ENCODE assay signal across 16 mouse cellular contexts in genomic region chr1:188805852-188806251, GRCm38 (mm10).
DNase-seq lines count a peak whose midpoint lies in the region; ATAC-seq and TF ChIP-seq lines count a peak whose summit lies in the region.
"Had no signal": no experiment of that assay in that cellular context is flagged by ENCODE, and none has a peak within 500 bp of the region (broad histone marks: within the 10 kb centered on the region; RNA-seq: fewer than 3 reads in every experiment).

No protein-coding gene starts in this region.

- H3K4me2 ChIP-seq in forebrain, embryonic 11.5 days (ENCODE audit: low read depth, low read length, severe bottlenecking) = no peak overlapping the region
- H3K4me2 ChIP-seq in lung, embryonic 14.5 days = no peak overlapping the region
- no peak overlapping the region for H3K4me2 ChIP-seq in hindbrain, embryonic 13.5 days
- H3K4me2 ChIP-seq: heart, embryonic 11.5 days; hindbrain, embryonic 15.5 days; liver, embryonic 15.5 days had no signal

- no peak overlapping the region for H3K4me3 ChIP-seq in forebrain, embryonic 11.5 days (ENCODE audit: low read depth, low read length)
- no peak overlapping the region for H3K4me3 ChIP-seq in forebrain, embryonic 10.5 days
- no peak overlapping the region for H3K4me3 ChIP-seq in lung, embryonic 14.5 days (ENCODE audit: low read depth, low read length)
- H3K4me3 ChIP-seq in lung, adult 2 months (replicated peaks; ENCODE audit: extremely low read depth, low read depth, low read length) = no peak overlapping the region
- no peak overlapping the region for H3K4me3 ChIP-seq in hindbrain, embryonic 13.5 days
- H3K4me3 ChIP-seq: hindbrain, embryonic 15.5 days; liver, embryonic 15.5 days; myocyte had no signal

- DNase-seq in forebrain, embryonic 11.5 days (ENCODE audit: low spot score) = no peak
- DNase-seq in forebrain, embryonic 10.5 days (ENCODE audit: extremely low spot score, low spot score) = no peak
- peak; percentile 10 for DNase-seq in lung, embryonic 14.5 days
- DNase-seq in lung, adult 2 months = no peak
- DNase-seq in retina, postnatal 1 day = peak; percentile 75
- DNase-seq in adipocyte (ENCODE audit: low spot score) = no peak
- DNase-seq in gastrocnemius, postnatal 10 days = no peak
- DNase-seq: adrenal gland, postnatal 25 days; right cerebral cortex, adult 18-20 months; thymus, adult 18-20 months had no signal

- ATAC-seq in forebrain, embryonic 11.5 days (replicated peaks; ENCODE audit: low FRiP score) = 0 out of 2 replicates have a peak, but pooled peaks have one; percentile 61
- ATAC-seq in lung, embryonic 14.5 days (ENCODE audit: insufficient read depth) = no peak
- ATAC-seq in hindbrain, embryonic 13.5 days (ENCODE audit: low FRiP score) = 0 out of 2 replicates have a peak, but pooled peaks have one; percentile 61

- H3K9me3 ChIP-seq in forebrain, embryonic 11.5 days (ENCODE audit: control insufficient read depth, low read length) = no peaks in the 10 kb centered on the region
- H3K9me3 ChIP-seq in forebrain, embryonic 10.5 days = no peaks in the 10 kb centered on the region
- H3K9me3 ChIP-seq in lung, embryonic 14.5 days (ENCODE audit: low read depth, low read length) = no peaks in the 10 kb centered on the region
- H3K9me3 ChIP-seq in hindbrain, embryonic 13.5 days = no peaks in the 10 kb centered on the region
- H3K9me3 ChIP-seq: hindbrain, embryonic 15.5 days; liver, embryonic 15.5 days had no signal

- no peak for TF ChIP-seq CTCF in lung, embryonic 14.5 days (IDR thresholded peaks at IDR 0.05; ENCODE audit: low read depth)
- TF ChIP-seq CTCF in lung, adult 2 months (IDR thresholded peaks at IDR 0.05; ENCODE audit: insufficient read depth, low read length) = no peak

- no peaks in the 10 kb centered on the region for H3K27me3 ChIP-seq in forebrain, embryonic 11.5 days (ENCODE audit: control insufficient read depth, insufficient read depth, low read length)
- peaks cover 3% of the 10 kb centered on the region; the same call in 1 of the 2 replicates for H3K27me3 ChIP-seq in forebrain, embryonic 10.5 days (ENCODE audit: poor library complexity, severe bottlenecking)
- no peaks in the 10 kb centered on the region for H3K27me3 ChIP-seq in lung, embryonic 14.5 days (ENCODE audit: insufficient read depth, low read length)
- H3K27me3 ChIP-seq in hindbrain, embryonic 13.5 days = no peaks in the 10 kb centered on the region
- H3K27me3 ChIP-seq: hindbrain, embryonic 15.5 days; liver, embryonic 15.5 days had no signal

- no peak overlapping the region for H3K9ac ChIP-seq in forebrain, embryonic 11.5 days (ENCODE audit: low read length)
- no peak overlapping the region for H3K9ac ChIP-seq in lung, embryonic 14.5 days
- no peak overlapping the region for H3K9ac ChIP-seq in hindbrain, embryonic 13.5 days
- H3K9ac ChIP-seq: hindbrain, embryonic 15.5 days; liver, embryonic 15.5 days had no signal

- H3K4me1 ChIP-seq in forebrain, embryonic 11.5 days (replicated peaks; ENCODE audit: control insufficient read depth, insufficient read depth, low read length) = no peaks in the 10 kb centered on the region
- H3K4me1 ChIP-seq in forebrain, embryonic 10.5 days = peaks cover 9% of the 10 kb centered on the region; the same call in 1 of the 2 replicates
- H3K4me1 ChIP-seq in lung, embryonic 14.5 days (ENCODE audit: insufficient read depth) = no peaks in the 10 kb centered on the region
- no peaks in the 10 kb centered on the region for H3K4me1 ChIP-seq in lung, adult 2 months (ENCODE audit: control insufficient read depth, insufficient read depth, low read length)
- peaks cover 9% of the 10 kb centered on the region for H3K4me1 ChIP-seq in hindbrain, embryonic 13.5 days (replicated peaks)
- H3K4me1 ChIP-seq: liver, embryonic 15.5 days had no signal

- WGBS in forebrain, embryonic 11.5 days = 48% methylated on average over 4 of the region's 4 CpGs
- WGBS in forebrain, embryonic 10.5 days = 55% methylated on average over 4 of the region's 4 CpGs
- 36% methylated on average over 4 of the region's 4 CpGs for WGBS in lung, embryonic 14.5 days
- WGBS in lung, adult 2 months = 72% methylated on average over 4 of the region's 4 CpGs
- 18% methylated on average over 4 of the region's 4 CpGs for WGBS in hindbrain, embryonic 13.5 days

- no peaks in the 10 kb centered on the region for H3K36me3 ChIP-seq in forebrain, embryonic 11.5 days (ENCODE audit: control insufficient read depth, insufficient read depth, low read length)
- no peaks in the 10 kb centered on the region for H3K36me3 ChIP-seq in forebrain, embryonic 10.5 days (replicated peaks)
- no peaks in the 10 kb centered on the region for H3K36me3 ChIP-seq in lung, embryonic 14.5 days (ENCODE audit: insufficient read depth)
- H3K36me3 ChIP-seq in hindbrain, embryonic 13.5 days = no peaks in the 10 kb centered on the region
- H3K36me3 ChIP-seq: hindbrain, embryonic 15.5 days; liver, embryonic 15.5 days had no signal

- H3K27ac ChIP-seq in forebrain, embryonic 11.5 days (ENCODE audit: low read depth, low read length) = no peak overlapping the region
- no peak overlapping the region for H3K27ac ChIP-seq in forebrain, embryonic 10.5 days
- no peak overlapping the region for H3K27ac ChIP-seq in lung, embryonic 14.5 days (ENCODE audit: low read depth)
- H3K27ac ChIP-seq in hindbrain, embryonic 13.5 days = no peak overlapping the region
- H3K27ac ChIP-seq: hindbrain, embryonic 15.5 days; liver, embryonic 15.5 days; macrophage had no signal

- TF ChIP-seq POLR2A in lung, adult 2 months (IDR thresholded peaks at IDR 0.05; ENCODE audit: borderline replicate concordance, extremely low read depth, low read depth, low read length) = no peak

Comparison
In these comparisons a context has a peak if more than half of its experiments do, and no peak if none do; other contexts are left out.
1. DNase-seq: peak in lung, embryonic 14.5 days (single experiment) and retina, postnatal 1 day (single experiment); none in forebrain, embryonic 11.5 days (single experiment), forebrain, embryonic 10.5 days (single experiment), lung, adult 2 months (single experiment), adipocyte (single experiment) and gastrocnemius, postnatal 10 days (single experiment).